Mouse (Mus musculus) spleen, adult 10 weeks (tissue): ENCODE measurements around the gene Ctss. TPM values are rescaled to one million over a fixed set of nuclear protein-coding genes. Genes with fewer than 3 reads are reported as not detected.

Source experiments
- polyA plus RNA-seq: library from polyadenylated mRNA; stranded (reverse); fragments of 350-450 nt; fragmentation: Illumina TruSeq; extraction: RNeasy Lipid Tissue Mini Kit (QIAGEN cat#74804); gene quantifications from one replicate; pipeline ENCODE4 v1.2.3, GENCODE M21; 2015; ENCODE audit warnings: low replicate concordance; ENCODE audit not compliant: insufficient read depth

The Ctss gene
- polyA plus RNA-seq: 961 TPM

DNA sequence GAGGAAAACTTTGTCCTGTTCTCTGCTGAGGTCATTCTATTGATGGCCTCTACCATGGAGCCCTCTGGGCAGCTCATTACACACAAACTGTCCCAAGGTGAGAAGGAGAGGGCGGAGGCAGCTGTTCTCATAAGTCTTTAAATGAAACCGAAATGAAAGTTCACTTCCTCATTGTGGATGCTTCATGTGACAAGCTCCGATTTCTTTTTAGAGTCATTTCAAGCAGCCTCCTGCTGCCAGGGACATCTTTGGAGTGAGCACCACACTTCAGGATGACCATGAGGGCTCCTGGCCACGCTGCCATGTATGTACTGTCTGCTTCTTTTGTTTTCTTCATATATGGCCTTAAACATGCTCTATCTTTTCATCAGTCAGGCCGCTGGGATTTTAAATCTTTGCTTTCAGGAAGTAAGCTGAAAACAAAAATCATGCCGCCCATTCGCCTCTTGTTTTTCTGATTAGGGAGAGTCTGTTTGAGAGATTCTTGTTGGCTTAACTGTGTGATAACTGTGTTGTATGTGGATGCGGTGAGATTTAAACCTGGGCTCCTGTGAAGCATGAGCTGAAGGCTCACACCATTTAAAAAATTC lies at the start of gene Ctss:
Gene Ctss (plus strand): TSS at position 165 of the 590 bp plus-strand sequence.

GRCm38 (mm10) chr3:95499024-95499423 lies 27.6 kb upstream of the Ctss start, which contains the start of gene Ctsk:
TSS of gene Ctsk (plus strand) at chr3:95499256.

GRCm38 (mm10) chr3:95559437-95559836 lies 32.9 kb downstream of the Ctss start, which contains the start of gene Hormad1:
TSS of gene Hormad1 (plus strand) at chr3:95559677.

DNA sequence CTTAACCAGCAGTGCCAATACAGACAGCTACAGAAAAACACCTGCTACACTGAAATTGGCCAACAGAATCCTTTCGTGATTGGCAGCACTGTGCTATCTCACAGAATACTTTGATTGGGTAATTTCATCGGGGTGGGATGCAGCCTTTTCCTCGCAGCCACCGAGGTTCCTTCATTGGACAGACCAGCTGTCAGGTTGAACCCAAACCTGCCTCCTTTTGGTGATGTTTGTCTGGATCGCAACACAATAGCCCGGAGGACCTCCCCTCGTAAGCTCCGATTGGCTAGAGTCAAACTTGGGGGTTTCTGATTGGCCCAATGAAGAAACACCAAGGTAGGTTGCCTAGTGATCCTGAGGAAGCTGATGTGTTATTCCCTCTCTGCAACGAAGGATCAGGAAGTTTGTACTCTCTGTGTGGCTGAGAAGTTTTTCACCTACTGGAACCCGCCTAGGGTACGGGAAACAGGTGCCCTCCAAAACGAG lies 62.1 kb downstream of the Ctss start, which contains the start of gene Golph3l:
Gene Golph3l (plus strand): TSS at position 331 of the 483 bp plus-strand sequence.

Other genes with a start within 250 kb of the Ctss start
- 37.6 TPM for gene Mindy1, start 245.4 kb upstream of the Ctss start, polyA plus RNA-seq
- gene Prune1, start 244.7 kb upstream of the Ctss start, polyA plus RNA-seq: 13.4 TPM
- 6.3 TPM for gene Anxa9, start 219.6 kb upstream of the Ctss start, polyA plus RNA-seq
- 215 TPM for gene Cers2, start 212.0 kb upstream of the Ctss start, polyA plus RNA-seq
- gene Setdb1, start 169.6 kb upstream of the Ctss start, polyA plus RNA-seq: 47.4 TPM
- not detected for gene 4930558C23Rik, start 123.9 kb upstream of the Ctss start, polyA plus RNA-seq
- 57.5 TPM for gene Arnt, start 92.4 kb upstream of the Ctss start, polyA plus RNA-seq
- 6.5 TPM for gene Ctsk, start 27.5 kb upstream of the Ctss start, polyA plus RNA-seq
- gene Hormad1, start 32.9 kb downstream of the Ctss start, polyA plus RNA-seq: not detected
- 48.8 TPM for gene Golph3l, start 62.1 kb downstream of the Ctss start, polyA plus RNA-seq
- gene Ensa, start 98.2 kb downstream of the Ctss start, polyA plus RNA-seq: 111 TPM
- 594 TPM for gene Mcl1, start 132.0 kb downstream of the Ctss start, polyA plus RNA-seq
- gene Adamtsl4, start 161.1 kb downstream of the Ctss start, polyA plus RNA-seq: 2.2 TPM
- 22.0 TPM for gene Ecm1, start 212.8 kb downstream of the Ctss start, polyA plus RNA-seq
- 43.4 TPM for gene Tars2, start 233.4 kb downstream of the Ctss start, polyA plus RNA-seq